Mouse (Mus musculus): ENCODE results near the gene Cd163l1.

Gene Cd163l1

GRCm38 (mm10) chr7:140220375-140220774 lies 2.3 kb downstream of the Cd163l1 start:
- DNase-seq (ENCODE audit: low spot score): no peak

DNA sequence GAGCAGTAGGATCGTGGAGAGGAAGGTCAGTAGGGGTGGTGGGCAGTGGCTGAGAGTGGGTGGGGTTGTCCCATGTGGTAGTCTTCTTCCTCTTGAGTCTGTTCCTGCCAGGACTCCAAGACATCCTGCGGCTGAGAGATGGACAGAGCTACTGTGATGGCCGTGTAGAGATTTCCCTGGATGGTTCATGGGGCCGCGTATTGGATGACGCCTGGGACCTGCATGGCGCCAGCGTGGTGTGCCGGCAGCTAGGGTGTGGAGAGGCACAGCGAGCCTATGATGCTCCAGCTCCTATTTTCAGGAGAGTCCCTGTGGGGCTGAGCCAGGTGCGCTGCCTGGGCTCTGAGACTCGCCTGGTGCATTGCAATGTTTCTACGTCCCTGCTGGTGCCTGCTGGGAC lies 6.1 kb downstream of the Cd163l1 start:
- no peak for DNase-seq (ENCODE audit: low spot score)

DNA sequence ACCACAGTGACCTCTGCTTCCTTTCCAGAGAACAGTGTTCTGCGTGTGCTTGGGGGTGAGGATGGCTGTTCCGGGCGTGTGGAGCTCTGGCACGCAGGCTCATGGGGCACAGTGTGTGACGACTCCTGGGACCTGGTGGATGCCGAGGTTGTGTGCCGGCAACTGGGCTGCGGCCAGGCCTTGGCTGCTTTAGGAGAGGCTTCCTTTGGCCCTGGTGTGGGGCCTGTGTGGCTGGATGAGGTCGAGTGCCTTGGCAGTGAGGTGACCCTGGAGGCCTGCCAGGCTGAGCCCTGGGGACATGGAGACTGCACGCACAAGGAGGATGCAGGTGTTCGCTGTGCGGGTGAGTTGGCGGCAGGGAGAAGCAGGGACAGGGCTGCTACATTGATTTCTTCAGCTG lies 10.4 kb downstream of the Cd163l1 start:
- DNase-seq (ENCODE audit: low spot score): no peak

GRCm38 (mm10) chr7:140231026-140231425 lies 13.0 kb downstream of the Cd163l1 start:
- DNase-seq (ENCODE audit: low spot score): no peak

DNA sequence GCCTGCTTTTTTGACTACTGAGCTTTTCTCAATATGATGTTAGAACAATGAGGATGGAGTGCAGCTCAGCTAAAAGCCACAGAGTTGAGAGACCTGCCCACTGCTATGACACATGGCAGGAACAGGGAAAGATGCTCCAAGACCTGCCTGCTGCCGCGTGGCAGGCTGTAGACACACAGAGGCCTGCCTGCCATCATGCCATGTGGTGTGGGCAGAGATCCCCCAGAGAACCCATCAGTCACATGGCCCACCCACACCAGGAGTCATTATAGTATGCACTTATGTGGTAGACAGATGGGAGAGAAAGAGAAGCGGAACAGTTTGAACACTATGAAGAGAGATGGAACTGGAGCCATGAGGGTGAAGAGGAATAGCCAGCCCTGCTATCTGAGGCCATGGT lies 15.6 kb downstream of the Cd163l1 start:
- no peak for DNase-seq (ENCODE audit: low spot score)

GRCm38 (mm10) chr7:140247216-140247615 lies 29.1 kb downstream of the Cd163l1 start, which contains the start of gene 5830411N06Rik:
TSS of gene 5830411N06Rik (plus strand) at chr7:140247284.
- no peak for DNase-seq (ENCODE audit: low spot score)

GRCm38 (mm10) chr7:140253780-140254299 lies 35.8 kb downstream of the Cd163l1 start:
- DNase-seq (ENCODE audit: low spot score): no peak
